Comparison of ENCODE assay signal across 1 mouse cellular context in genomic region chr2:23068894-23069744, GRCm38 (mm10).
TF ChIP-seq lines count a peak whose summit lies in the region.

No protein-coding gene starts in this region.

TF ChIP-seq in CH12.LX, 34 proteins besides CTCF, POLR2A, EP300 and RAD21 (continued from another document):
- TF ChIP-seq GABPA (IDR thresholded peaks at IDR 0.05; ENCODE audit: insufficient replicate concordance, low read depth, low read length) (no peak), SIN3A (IDR thresholded peaks at IDR 0.05; ENCODE audit: low read length) (peak; percentile 91), ZNF384 (IDR thresholded peaks at IDR 0.05; ENCODE audit: low read depth, low read length) (no peak), MYC (IDR thresholded peaks at IDR 0.05; ENCODE audit: low read depth, low read length) (no peak), PAX5 (IDR thresholded peaks at IDR 0.05; ENCODE audit: low read length) (no peak), ZKSCAN1 (IDR thresholded peaks at IDR 0.05; ENCODE audit: borderline replicate concordance, low read depth, low read length) (no peak), ZC3H11A (IDR thresholded peaks at IDR 0.05; ENCODE audit: low read depth, low read length) (no peak), BHLHE40 (IDR thresholded peaks at IDR 0.05; ENCODE audit: low read depth, low read length) (0 out of 2 replicates have a peak, but pooled peaks have one; percentile 7), MEF2A (IDR thresholded peaks at IDR 0.05; ENCODE audit: borderline replicate concordance, low read depth, low read length) (0 out of 2 replicates have a peak, but pooled peaks have one; percentile 5), UBTF (IDR thresholded peaks at IDR 0.05; ENCODE audit: low read depth, low read length) (no peak), TCF12 (IDR thresholded peaks at IDR 0.05; ENCODE audit: low read depth, low read length) (peak; percentile 44; the same call in 1 of the 2 replicates), POLR2AphosphoS2 (IDR thresholded peaks at IDR 0.05; ENCODE audit: low read depth, low read length) (no peak), ELF1 (IDR thresholded peaks at IDR 0.05; ENCODE audit: low read depth, low read length) (peak; percentile 84), SMC3 (IDR thresholded peaks at IDR 0.05; ENCODE audit: low read depth, low read length) (no peak), E2F4 (IDR thresholded peaks at IDR 0.05; ENCODE audit: insufficient replicate concordance, low read depth, low read length) (no peak), USF2 (conservative IDR thresholded peaks at IDR 0.05; ENCODE audit: low read depth, low read length) (no peak), MAFK (IDR thresholded peaks at IDR 0.05; ENCODE audit: insufficient replicate concordance, low read length) (no peak), HCFC1 (IDR thresholded peaks at IDR 0.05; ENCODE audit: low read depth, low read length) (peak; percentile 44; the same call in 1 of the 2 replicates), ZMIZ1 (IDR thresholded peaks at IDR 0.05; ENCODE audit: low read depth, low read length) (peak; percentile 32; the same call in 1 of the 2 replicates), KAT2A (IDR thresholded peaks at IDR 0.05; ENCODE audit: insufficient replicate concordance, low read length) (no peak), CHD2 (IDR thresholded peaks at IDR 0.05; ENCODE audit: low read length) (peak; percentile 36; the same call in 1 of the 2 replicates), RCOR1 (conservative IDR thresholded peaks at IDR 0.05; ENCODE audit: low read depth, low read length) (0 out of 2 replicates have a peak, but pooled peaks have one; percentile 25), MXI1 (IDR thresholded peaks at IDR 0.05; ENCODE audit: low read depth, low read length) (peak; percentile 62), USF1 (IDR thresholded peaks at IDR 0.05; ENCODE audit: low read depth, low read length) (no peak), CHD1 (IDR thresholded peaks at IDR 0.05; ENCODE audit: low read depth, low read length) (peak; percentile 58; the same call in 1 of the 2 replicates), IRF4 (IDR thresholded peaks at IDR 0.05; ENCODE audit: low read depth, low read length) (peak; percentile 2), NELFE (IDR thresholded peaks at IDR 0.05; ENCODE audit: low read depth, low read length) (peak; percentile 65), TBP (conservative IDR thresholded peaks at IDR 0.05; ENCODE audit: low read depth, low read length) (no peak), MAX (IDR thresholded peaks at IDR 0.05; ENCODE audit: low read length) (no peak), JUN (IDR thresholded peaks at IDR 0.05; ENCODE audit: insufficient read depth, low read depth, low read length) (no peak), NRF1 (IDR thresholded peaks at IDR 0.05; ENCODE audit: low read depth, low read length) (peak; percentile 30; the same call in 1 of the 2 replicates)
